Mouse (Mus musculus): ENCODE measurements at regions not wholly inside any gene's neighbourhood (a gene's known extent, or its start where the extent isn't known, plus 50 kb on each side); places are given as distances from the start of the nearest gene placed in this dataset.

DNA sequence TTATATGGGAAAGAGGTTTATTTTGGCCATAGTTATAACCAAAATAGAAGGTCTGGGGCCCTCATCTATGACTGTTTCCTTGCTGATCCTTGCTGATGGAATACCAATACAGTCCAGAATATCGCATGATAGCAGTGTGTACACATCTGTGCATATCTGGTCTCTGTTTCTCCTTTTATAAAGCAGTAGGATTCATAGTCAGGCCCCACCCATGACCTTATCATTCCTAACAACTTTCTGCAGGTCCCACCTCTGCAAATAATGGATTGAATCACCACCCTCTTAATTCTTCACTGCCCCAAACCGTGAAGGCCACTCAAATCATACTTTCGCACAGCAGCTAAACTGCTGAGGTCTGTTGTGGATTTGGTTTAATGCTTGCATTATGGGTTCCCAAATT lies 186.5 kb downstream of the Fam43a start:
- Histone ChIP-seq H3K4me3 (ENCODE audit: inconsistent target) (no peak overlapping the region), H3K27ac (no peak overlapping the region), H3K79me2 (ENCODE audit: inconsistent target) (no peaks in the 10 kb centered on the region), H3K36me3 (ENCODE audit: inconsistent target) (no peaks in the 10 kb centered on the region)
- 100% methylated on average over 3 of the region's 3 CpGs for WGBS (ENCODE audit: missing documents)

DNA sequence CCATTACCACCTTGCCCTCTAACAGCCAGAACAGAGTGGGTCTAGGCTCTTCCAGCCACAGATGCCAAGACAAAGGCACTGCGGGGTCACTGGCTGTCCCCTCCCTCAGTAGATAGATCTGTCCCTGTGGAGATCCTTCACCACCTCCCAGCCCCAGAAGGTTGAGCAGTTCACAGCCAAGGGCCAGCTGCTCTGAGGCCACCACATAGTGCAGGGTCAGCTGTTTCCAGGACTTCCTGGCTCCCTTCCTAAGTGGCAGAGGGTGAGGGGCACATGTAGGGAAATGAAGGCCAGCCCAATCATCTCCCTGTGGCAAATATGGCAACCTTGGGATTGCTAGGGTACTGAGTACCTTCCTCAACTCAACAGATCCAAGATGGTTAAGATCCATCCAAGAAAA lies 187.8 kb downstream of the Fam43a start:
- Histone ChIP-seq H3K79me2 (ENCODE audit: inconsistent target) (no peaks in the 10 kb centered on the region), H3K4me3 (ENCODE audit: inconsistent target) (no peak overlapping the region), H3K36me3 (ENCODE audit: inconsistent target) (no peaks in the 10 kb centered on the region), H3K27ac (peak overlapping the region; percentile 91)
- WGBS (ENCODE audit: missing documents): 91% methylated on average over 1 of the region's 1 CpGs

DNA sequence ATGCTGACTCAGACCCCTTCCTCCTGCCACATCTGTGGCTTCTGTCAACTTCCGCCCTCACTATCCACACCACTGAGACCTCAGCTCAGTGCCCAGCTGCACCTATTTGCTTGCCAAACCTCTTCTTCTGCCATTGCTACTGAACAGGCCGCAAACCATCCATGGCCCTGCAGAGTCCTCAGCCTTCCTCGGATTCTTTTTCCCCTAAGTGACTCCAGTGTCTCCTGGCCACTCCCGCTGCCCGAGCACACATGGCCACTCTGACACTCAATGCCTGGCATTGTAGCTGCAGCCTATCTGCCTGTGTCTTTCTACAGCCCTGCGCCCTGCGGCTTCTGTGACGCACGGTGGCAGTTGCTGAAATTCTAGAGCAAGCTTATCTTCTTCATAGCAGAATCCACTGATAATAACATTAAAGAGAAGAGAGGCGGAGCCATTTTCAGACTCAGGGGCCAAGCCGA lies 188.8 kb downstream of the Fam43a start:
- Histone ChIP-seq H3K4me3 (ENCODE audit: inconsistent target) (no peak overlapping the region), H3K79me2 (ENCODE audit: inconsistent target) (no peaks in the 10 kb centered on the region), H3K36me3 (ENCODE audit: inconsistent target) (no peaks in the 10 kb centered on the region), H3K27ac (peak overlapping the region; percentile 91)
- WGBS (ENCODE audit: missing documents): 59% methylated on average over 11 of the region's 11 CpGs

DNA sequence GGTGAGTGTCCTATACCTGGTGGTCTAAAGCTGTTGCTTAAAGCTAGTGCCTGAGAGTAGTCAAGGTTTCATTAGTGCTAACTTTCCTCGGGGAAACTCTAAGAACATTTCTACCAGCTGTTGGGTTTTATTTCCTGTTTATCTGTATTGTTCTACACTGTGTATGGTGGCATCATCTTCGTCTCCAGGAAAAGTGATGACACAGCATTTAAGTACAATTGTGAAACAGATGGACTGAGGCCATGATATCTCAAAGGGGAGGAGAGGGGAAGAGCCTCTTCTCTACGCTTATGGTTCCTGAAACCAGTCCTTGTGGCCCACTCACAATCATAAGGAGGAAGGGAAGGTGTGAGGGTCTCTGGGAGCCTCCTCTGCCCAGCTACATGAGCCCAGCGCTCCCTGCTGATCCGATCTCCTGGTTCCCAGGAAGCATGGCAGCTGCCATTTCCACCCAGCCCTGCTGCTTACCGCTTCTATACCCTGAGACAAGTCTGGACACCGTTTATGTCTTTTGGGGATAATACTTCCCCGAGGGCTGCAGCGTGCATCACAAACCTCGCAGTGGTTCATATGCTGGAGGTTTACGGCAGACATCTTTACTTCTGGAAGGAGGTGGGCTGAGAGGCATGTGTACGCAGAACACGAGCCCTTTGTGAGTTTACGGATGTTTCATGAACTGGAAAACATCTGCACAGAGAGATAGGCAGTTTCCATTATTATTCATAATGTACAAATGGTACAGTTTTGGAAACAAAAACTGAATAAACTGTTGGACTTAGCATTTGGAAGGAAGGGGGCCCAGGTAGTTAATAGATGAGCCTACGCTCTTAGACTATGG lies 189.6 kb downstream of the Fam43a start:
- Histone ChIP-seq H3K79me2 (ENCODE audit: inconsistent target) (no peaks in the 10 kb centered on the region), H3K36me3 (ENCODE audit: inconsistent target) (no peaks in the 10 kb centered on the region), H3K4me3 (ENCODE audit: inconsistent target) (no peak overlapping the region), H3K27ac (peak overlapping the region; percentile 91)
- WGBS (ENCODE audit: missing documents): 70% methylated on average over 15 of the region's 15 CpGs

DNA sequence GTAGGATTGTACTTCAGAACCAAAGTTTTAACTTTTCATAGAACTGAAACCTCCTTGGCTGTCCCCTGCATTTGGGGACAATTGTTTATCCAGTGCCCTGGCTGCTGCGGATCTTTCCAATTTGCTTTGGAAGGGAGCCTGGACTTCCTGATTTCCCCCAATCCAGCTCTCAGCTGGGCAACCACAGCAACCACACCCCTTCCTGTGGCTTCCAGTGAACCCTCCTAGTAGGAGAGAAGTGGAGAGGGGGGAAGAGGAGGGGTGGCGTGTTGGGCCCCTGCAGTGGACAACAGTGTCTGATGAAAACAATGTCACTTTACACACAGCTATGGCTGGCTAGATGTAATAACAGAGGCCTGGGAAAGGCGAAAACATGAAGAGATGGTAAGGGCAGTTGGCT lies 190.5 kb downstream of the Fam43a start:
- Histone ChIP-seq H3K79me2 (ENCODE audit: inconsistent target) (no peaks in the 10 kb centered on the region), H3K27ac (peak overlapping the region; percentile 91), H3K4me3 (ENCODE audit: inconsistent target) (no peak overlapping the region), H3K36me3 (ENCODE audit: inconsistent target) (no peaks in the 10 kb centered on the region)
- 12% methylated on average over 3 of the region's 3 CpGs for WGBS (ENCODE audit: missing documents)

DNA sequence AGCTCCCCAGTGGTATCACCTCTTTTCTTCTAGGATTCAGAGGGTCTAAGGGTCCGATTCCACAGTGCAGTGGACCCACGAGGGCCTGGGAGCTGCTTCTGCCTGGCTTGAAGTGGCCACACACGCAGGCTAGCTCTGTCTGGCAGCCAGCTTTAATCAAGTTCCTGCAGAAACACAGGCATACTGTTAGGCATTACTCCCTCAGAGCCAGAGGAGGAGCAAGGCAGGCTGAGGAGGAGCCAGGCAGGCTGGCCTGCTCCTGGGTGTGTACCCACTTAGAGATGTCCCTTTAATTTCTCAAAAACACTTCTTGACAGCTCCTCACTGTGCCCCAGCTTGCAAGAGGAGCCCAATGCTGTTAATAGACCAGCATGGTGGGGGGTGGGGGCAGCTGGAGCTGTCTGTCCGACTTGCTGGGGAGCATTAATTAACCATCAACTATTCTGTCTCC lies 191.1 kb downstream of the Fam43a start:
- Histone ChIP-seq H3K4me3 (ENCODE audit: inconsistent target) (no peak overlapping the region), H3K79me2 (ENCODE audit: inconsistent target) (no peaks in the 10 kb centered on the region), H3K36me3 (ENCODE audit: inconsistent target) (no peaks in the 10 kb centered on the region), H3K27ac (peak overlapping the region; percentile 91)
- 56% methylated on average over 4 of the region's 4 CpGs for WGBS (ENCODE audit: missing documents)

DNA sequence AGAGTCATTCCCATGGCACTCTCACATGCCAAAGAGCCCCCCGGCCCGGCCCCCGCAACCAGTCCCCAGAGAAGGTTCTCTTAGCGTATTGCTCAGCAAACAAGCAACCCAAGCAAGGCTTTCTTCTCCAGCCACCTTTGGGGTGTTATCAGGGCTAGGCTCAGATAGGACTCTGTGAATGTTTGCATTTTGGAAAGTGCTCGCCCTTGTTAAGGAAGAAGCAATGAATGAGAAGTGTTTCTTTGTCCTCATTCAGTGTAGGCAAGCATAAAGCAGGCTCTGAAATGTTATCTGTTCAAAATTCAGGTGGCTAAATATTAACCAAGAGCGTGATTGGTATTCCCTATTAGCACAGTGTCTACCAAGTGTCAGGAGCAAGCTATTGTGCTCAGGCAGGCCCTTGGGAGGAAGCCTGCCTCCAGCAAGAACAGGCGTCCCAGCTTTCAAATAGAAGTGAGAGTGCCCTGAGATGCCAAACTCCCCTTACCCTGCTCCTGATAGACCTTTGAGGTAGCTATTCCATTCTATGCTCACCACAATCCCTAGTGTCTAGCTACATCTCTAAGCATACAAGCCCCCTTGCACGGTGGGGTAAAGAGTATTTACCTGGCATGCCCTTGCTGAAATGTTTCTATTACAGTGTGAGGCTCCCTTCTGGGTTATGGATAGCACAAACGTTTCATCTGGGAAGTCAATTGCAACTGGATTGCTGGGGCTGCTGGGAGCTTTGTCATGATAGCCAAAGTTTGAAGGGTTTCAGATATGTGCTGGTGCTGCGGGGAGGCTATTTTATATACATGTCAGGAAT lies 191.7 kb downstream of the Fam43a start:
- H3K79me2 ChIP-seq (ENCODE audit: inconsistent target): no peaks in the 10 kb centered on the region
- H3K36me3 ChIP-seq (ENCODE audit: inconsistent target): no peaks in the 10 kb centered on the region
- no peak overlapping the region for H3K4me3 ChIP-seq (ENCODE audit: inconsistent target)
- H3K27ac ChIP-seq: peak overlapping the region; percentile 91; the same call in 1 of the 2 replicates
- 90% methylated on average over 10 of the region's 10 CpGs for WGBS (ENCODE audit: missing documents)

DNA sequence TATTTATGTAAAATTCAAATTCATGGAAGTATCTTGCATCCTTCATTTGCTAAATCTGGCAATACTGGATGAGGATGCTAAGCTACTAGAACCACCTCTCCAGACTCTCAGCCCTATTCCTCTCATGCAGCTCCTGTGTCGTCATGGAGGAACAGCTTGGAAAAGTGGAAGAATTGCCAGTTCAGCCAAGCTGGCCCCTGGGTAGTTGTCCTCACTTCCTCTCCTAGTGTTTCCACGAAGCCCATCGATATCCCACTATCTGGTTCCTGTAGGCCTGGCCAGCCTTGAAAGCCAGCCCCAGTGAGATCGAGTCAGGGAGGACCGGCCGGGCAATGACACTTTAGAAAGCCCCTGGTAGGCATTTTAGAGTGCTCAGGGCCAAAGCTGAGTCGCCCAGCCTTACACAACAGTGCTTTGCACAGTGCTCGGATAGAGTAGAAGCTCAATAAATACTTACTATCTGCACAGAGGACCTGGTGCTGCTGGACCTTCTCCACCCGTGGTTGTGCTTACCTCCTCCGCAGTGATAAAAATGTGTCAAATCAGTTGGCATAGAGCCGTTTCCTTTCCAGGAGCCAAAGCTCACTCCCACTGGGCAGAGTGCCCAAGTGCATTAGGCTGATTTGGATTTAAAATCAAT lies 193.3 kb downstream of the Fam43a start:
- Histone ChIP-seq H3K36me3 (ENCODE audit: inconsistent target) (no peaks in the 10 kb centered on the region), H3K4me3 (ENCODE audit: inconsistent target) (no peak overlapping the region), H3K79me2 (ENCODE audit: inconsistent target) (no peaks in the 10 kb centered on the region), H3K27ac (no peak overlapping the region)
- whole genome bisulfite sequencing (ENCODE audit: missing documents): 86% methylated on average over 11 of the region's 11 CpGs

DNA sequence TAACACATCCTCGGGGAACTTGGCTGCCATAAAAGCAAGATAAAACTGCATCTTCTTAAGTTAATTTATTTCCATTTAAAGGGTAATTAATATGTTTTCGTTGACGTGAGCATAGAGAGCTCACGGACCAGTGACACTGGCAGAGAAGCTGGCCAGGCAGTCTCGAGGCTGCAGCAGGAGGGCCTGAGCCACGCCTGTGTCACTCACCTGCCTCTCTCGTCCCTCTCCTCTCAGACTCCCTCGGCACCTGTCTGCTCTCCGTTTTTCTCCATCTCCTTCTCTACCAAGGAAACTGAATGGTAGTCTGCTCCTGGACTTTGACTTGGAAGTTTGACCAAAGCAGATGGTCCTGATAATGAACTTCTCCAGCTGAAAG lies 193.8 kb downstream of the Fam43a start:
- Histone ChIP-seq H3K4me3 (ENCODE audit: inconsistent target) (no peak overlapping the region), H3K27ac (no peak overlapping the region), H3K36me3 (ENCODE audit: inconsistent target) (no peaks in the 10 kb centered on the region), H3K79me2 (ENCODE audit: inconsistent target) (no peaks in the 10 kb centered on the region)
- 90% methylated on average over 9 of the region's 9 CpGs for WGBS (ENCODE audit: missing documents)

DNA sequence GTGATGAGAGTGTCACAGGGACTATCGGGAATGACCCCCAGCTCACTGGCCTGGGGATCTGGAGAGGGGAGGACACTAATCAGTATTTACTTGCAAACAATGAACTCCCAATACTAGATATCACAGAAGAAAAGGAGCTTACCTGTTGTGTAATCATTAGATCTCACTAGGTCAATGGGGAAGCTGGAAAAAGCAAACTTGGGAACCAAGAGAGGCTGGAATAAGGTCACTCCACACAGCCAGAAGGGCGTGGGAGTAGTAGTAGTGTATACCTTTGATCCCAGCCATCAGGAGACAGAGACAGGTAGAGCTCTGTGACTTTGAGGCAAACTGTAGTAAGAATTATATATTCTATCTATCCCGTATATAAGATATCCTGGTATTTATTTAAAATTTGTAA lies 194.3 kb downstream of the Fam43a start:
- H3K79me2 ChIP-seq (ENCODE audit: inconsistent target): no peaks in the 10 kb centered on the region
- H3K4me3 ChIP-seq (ENCODE audit: inconsistent target): no peak overlapping the region
- H3K27ac ChIP-seq: no peak overlapping the region
- H3K36me3 ChIP-seq (ENCODE audit: inconsistent target): no peaks in the 10 kb centered on the region
- WGBS (ENCODE audit: missing documents): 97% methylated on average over 3 of the region's 3 CpGs

DNA sequence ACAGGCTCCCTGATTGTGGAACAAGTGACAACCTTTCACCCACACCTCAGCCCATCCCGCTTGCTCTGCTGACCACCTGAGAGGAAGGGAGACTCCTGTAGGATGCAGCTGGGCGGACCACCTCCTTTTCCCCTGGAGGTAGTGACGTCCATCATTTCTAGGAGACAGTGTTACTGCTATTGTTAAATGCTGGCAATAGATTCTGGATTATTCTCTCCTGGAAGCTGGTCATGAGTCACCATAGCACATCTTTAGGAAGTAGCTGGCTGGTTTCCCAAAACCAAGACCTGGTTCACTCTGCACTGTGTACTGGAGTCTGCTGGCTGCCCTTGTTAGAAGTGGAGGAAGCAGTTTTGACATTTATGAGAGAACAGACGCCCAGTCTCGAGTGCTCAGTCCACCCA lies 196.0 kb downstream of the Fam43a start:
- WGBS (ENCODE audit: missing documents): 63% methylated on average over 5 of the region's 5 CpGs
- H3K36me3 ChIP-seq (ENCODE audit: inconsistent target): no peaks in the 10 kb centered on the region

DNA sequence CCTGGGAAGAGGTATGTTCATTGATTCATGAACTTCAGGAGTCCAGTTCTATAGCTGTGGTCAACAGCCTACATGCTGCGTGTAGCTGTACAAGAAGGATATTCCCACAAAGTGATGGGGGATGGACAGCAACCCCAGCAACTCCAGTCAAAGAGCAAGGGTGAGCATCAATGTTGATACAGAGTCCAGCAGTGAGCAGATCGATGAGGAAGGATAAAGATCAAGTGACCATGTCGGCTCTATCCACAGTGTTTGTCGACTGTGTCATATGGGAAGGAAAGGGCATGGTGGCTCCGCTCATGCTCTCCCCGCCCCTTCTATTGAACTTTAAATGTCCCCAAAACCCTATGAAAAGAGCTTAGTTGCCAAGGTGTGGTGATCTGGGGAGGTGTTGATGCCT lies 196.6 kb downstream of the Fam43a start:
- Histone ChIP-seq H3K4me3 (ENCODE audit: inconsistent target) (no peak overlapping the region), H3K27ac (no peak overlapping the region), H3K36me3 (ENCODE audit: inconsistent target) (no peaks in the 10 kb centered on the region), H3K79me2 (ENCODE audit: inconsistent target) (no peaks in the 10 kb centered on the region)
- 93% methylated on average over 6 of the region's 6 CpGs for WGBS (ENCODE audit: missing documents)

More for the DNA sequence above, 196.0 kb downstream of the Fam43a start:
- Histone ChIP-seq H3K79me2 (ENCODE audit: inconsistent target) (no peaks in the 10 kb centered on the region), H3K27ac (no peak overlapping the region), H3K4me3 (ENCODE audit: inconsistent target) (no peak overlapping the region)

DNA sequence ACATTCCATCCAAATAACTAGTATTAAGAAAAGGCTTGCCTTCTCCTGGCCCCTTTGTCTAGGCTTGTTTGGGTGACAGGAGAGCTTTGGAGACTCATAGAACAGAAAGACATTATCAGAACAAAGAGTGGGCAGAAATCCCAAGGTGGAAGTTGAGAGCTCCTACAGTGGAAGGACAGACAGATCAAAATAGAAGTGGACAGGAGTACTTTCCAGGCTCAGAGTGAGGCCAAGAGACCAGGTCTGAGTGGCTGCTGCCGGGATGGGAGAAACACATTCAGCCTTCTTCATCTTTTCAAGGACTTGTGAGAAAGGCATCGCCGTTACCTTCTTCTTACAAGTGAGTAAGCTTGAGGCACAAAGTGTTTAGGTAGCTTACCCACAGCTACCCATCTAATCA lies 197.5 kb downstream of the Fam43a start:
- H3K36me3 ChIP-seq (ENCODE audit: inconsistent target): no peaks in the 10 kb centered on the region
- H3K79me2 ChIP-seq (ENCODE audit: inconsistent target): no peaks in the 10 kb centered on the region
- H3K4me3 ChIP-seq (ENCODE audit: inconsistent target): no peak overlapping the region
- H3K27ac ChIP-seq: no peak overlapping the region
- WGBS (ENCODE audit: missing documents): 86% methylated on average over 3 of the region's 3 CpGs

DNA sequence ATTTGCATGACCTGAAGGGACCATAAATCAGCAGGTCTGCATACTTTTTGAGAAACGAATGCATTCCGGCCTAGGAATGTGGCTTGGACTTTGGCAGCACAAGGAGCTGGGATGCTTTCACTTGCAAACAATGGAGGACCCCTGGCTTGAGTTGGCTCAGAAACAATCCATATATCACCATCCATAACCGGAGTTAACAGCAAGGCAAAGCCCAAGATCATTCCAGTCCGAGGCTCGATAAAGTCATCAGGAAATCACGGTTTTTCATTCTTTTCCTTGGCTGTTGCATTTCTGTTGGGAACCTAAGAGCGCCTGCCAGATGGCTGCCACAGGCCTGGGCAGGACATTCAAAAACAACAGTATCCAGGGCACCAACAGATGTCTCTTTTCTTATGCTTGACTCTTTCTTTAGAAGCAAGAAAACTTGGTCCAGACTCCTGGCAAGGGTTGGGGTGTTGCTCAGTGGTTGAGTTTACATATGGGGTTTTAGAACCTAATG lies 198.5 kb downstream of the Fam43a start:
- H3K4me3 ChIP-seq (ENCODE audit: inconsistent target): no peak overlapping the region
- no peak overlapping the region for H3K27ac ChIP-seq
- WGBS (ENCODE audit: missing documents): 99% methylated on average over 7 of the region's 7 CpGs

More for the DNA sequence above, 198.5 kb downstream of the Fam43a start:
- Histone ChIP-seq H3K79me2 (ENCODE audit: inconsistent target) (no peaks in the 10 kb centered on the region), H3K36me3 (ENCODE audit: inconsistent target) (no peaks in the 10 kb centered on the region)

Measured in macrophage (primary cell).